Mouse (Mus musculus) CD8-positive naive resting alpha-beta T cell, adult 57 days (primary cell): ENCODE data around the gene Becn1. TPM values are rescaled to one million over a fixed set of nuclear protein-coding genes. Genes with fewer than 3 reads are reported as not detected.

Source experiments
- total RNA-seq: library from RNA; stranded (reverse); gene quantifications from one replicate; pipeline ENCODE4 v1.2.4, GENCODE M21; 2023

The Becn1 gene
- total RNA-seq: 196 TPM

GRCm38 (mm10) chr11:101302004-101302798 lies at the start of gene Becn1:
Becn1 (minus strand) TSS chr11:101302286.

GRCm38 (mm10) chr11:101330371-101330924 lies 28.4 kb upstream of the Becn1 start, which contains the start of gene Aoc3:
Aoc3 (plus strand) TSS chr11:101330605.

GRCm38 (mm10) chr11:101324763-101325162 lies 22.7 kb upstream of the Becn1 start, which contains the start of gene Aoc2:
Aoc2 (plus strand) TSS chr11:101325063.

GRCm38 (mm10) chr11:101315665-101316500 lies 13.8 kb upstream of the Becn1 start, which contains the start of gene Psme3:
Psme3 (plus strand) TSS chr11:101316213.

GRCm38 (mm10) chr11:101278223-101279192 lies 23.6 kb downstream of the Becn1 start, which contains the start of the genes Cntd1 and Coa3:
Cntd1 (plus strand) TSS chr11:101279012.
Coa3 (minus strand) TSS chr11:101279114.

GRCm38 (mm10) chr11:101259948-101260825 lies 41.9 kb downstream of the Becn1 start, which contains the start of gene Wnk4:
Wnk4 (plus strand) TSS chr11:101260567.

GRCm38 (mm10) chr11:101253613-101254389 lies 48.3 kb downstream of the Becn1 start, which contains the start of gene Vps25:
Vps25 (plus strand) TSS chr11:101253707.

GRCm38 (mm10) chr11:101245855-101246701 lies 56.0 kb downstream of the Becn1 start, which contains the start of gene Ramp2:
Ramp2 (plus strand) TSS chr11:101246028.

Other genes with a start within 250 kb of the Becn1 start
- gene Naglu, start 232.3 kb downstream of the Becn1 start, total RNA-seq: 10.8 TPM
- 1.3 TPM for gene Hsd17b1, start 223.9 kb downstream of the Becn1 start, total RNA-seq
- gene Coasy, start 219.7 kb downstream of the Becn1 start, total RNA-seq: 12.5 TPM
- gene Mlx, start 215.0 kb downstream of the Becn1 start, total RNA-seq: 43.0 TPM
- 3.8 TPM for gene Psmc3ip, start 206.8 kb downstream of the Becn1 start, total RNA-seq
- gene Retreg3, start 182.4 kb downstream of the Becn1 start, total RNA-seq: 78.7 TPM
- 14.5 TPM for gene Tubg1, start 182.3 kb downstream of the Becn1 start, total RNA-seq
- gene Tubg2, start 146.4 kb downstream of the Becn1 start, total RNA-seq: 2.5 TPM
- not detected for gene Cntnap1, start 131.8 kb downstream of the Becn1 start, total RNA-seq
- 0.28 TPM for gene Plekhh3, start 130.9 kb downstream of the Becn1 start, total RNA-seq
- gene Ccr10, start 126.8 kb downstream of the Becn1 start, total RNA-seq: not detected
- 89.3 TPM for gene Ezh1, start 75.8 kb downstream of the Becn1 start, total RNA-seq
- gene Ramp2, start 56.3 kb downstream of the Becn1 start, total RNA-seq: 0.40 TPM
- gene Vps25, start 48.6 kb downstream of the Becn1 start, total RNA-seq: 71.7 TPM
- gene Wnk4, start 41.7 kb downstream of the Becn1 start, total RNA-seq: 2.8 TPM
- not detected for gene Cntd1, start 23.3 kb downstream of the Becn1 start, total RNA-seq
- gene Coa3, start 23.2 kb downstream of the Becn1 start, total RNA-seq: 35.6 TPM
- gene Psme3, start 13.9 kb upstream of the Becn1 start, total RNA-seq: 118 TPM
- gene Aoc2, start 22.8 kb upstream of the Becn1 start, total RNA-seq: 24.1 TPM
- 1.2 TPM for gene Aoc3, start 28.3 kb upstream of the Becn1 start, total RNA-seq
- not detected for gene G6pc, start 65.3 kb upstream of the Becn1 start, total RNA-seq
- gene Aarsd1, start 115.3 kb upstream of the Becn1 start, total RNA-seq: 23.4 TPM
- gene Gm27029, start 122.5 kb upstream of the Becn1 start, total RNA-seq: 2.0 TPM
- gene Rundc1, start 122.8 kb upstream of the Becn1 start, total RNA-seq: 23.9 TPM
- gene Ptges3l, start 123.0 kb upstream of the Becn1 start, total RNA-seq: 7.1 TPM
- 134 TPM for gene Rpl27, start 140.0 kb upstream of the Becn1 start, total RNA-seq
- 60.5 TPM for gene Ifi35, start 146.1 kb upstream of the Becn1 start, total RNA-seq
- not detected for gene Rnd2, start 162.7 kb upstream of the Becn1 start, total RNA-seq
- gene Vat1, start 163.9 kb upstream of the Becn1 start, total RNA-seq: 15.0 TPM
- 2.5 TPM for gene Brca1, start 249.7 kb upstream of the Becn1 start, total RNA-seq
- 132 TPM for gene Nbr1, start 249.9 kb upstream of the Becn1 start, total RNA-seq